Mouse (Mus musculus) lung, postnatal 4 days (tissue): ENCODE measurements around the gene Magi1.
"Not testable (repeated sequence)": the region's sequence is repeated elsewhere in the genome, so short reads cannot be mapped to it uniquely, and the experiment has no call there.

Experiments
- DNase-seq, 2 experiments: peaks; one replicate each; pipeline ENCODE4 v3.0.0; 2021

The Magi1 gene

GRCm38 (mm10) chr6:94045180-94045579 lies 238.5 kb downstream of the Magi1 start:
- DNase-seq, result no peak

GRCm38 (mm10) chr6:94043461-94043860 lies 240.3 kb downstream of the Magi1 start:
- DNase-seq, result no peak

GRCm38 (mm10) chr6:94040093-94040492 lies 243.6 kb downstream of the Magi1 start:
- peak in 1 of 2 experiments; percentile 33 for DNase-seq

- DNase-seq, result no peak
These were observed 244.8 kb downstream of the Magi1 start for GRCm38 (mm10) chr6:94038897-94039296.

GRCm38 (mm10) chr6:94036554-94036953 lies 247.2 kb downstream of the Magi1 start:
- no peak for DNase-seq

- DNase-seq, result no peak
These were observed 257.4 kb downstream of the Magi1 start for GRCm38 (mm10) chr6:94026361-94026760.

GRCm38 (mm10) chr6:94022437-94022836 lies 261.3 kb downstream of the Magi1 start:
- no peak for DNase-seq

- DNase-seq, result no peak
These were observed 262.3 kb downstream of the Magi1 start for GRCm38 (mm10) chr6:94021239-94021962.

- DNase-seq, result no peak
These were observed 263.2 kb downstream of the Magi1 start for GRCm38 (mm10) chr6:94020566-94020965.

- DNase-seq, result no peak
These were observed 263.8 kb downstream of the Magi1 start for GRCm38 (mm10) chr6:94019935-94020334.

- DNase-seq, result no peak
These were observed 270.0 kb downstream of the Magi1 start for GRCm38 (mm10) chr6:94013761-94014160.

- peak; percentile 7 to 23 for DNase-seq
These were observed 271.8 kb downstream of the Magi1 start for GRCm38 (mm10) chr6:94011947-94012346.

- no peak for DNase-seq
These were observed 272.2 kb downstream of the Magi1 start for GRCm38 (mm10) chr6:94011521-94011920.

- DNase-seq, result no peak
These were observed 275.1 kb downstream of the Magi1 start for GRCm38 (mm10) chr6:94008577-94008976.

GRCm38 (mm10) chr6:94003586-94003985 lies 280.1 kb downstream of the Magi1 start:
- not testable (repeated sequence) for DNase-seq

- DNase-seq, result no peak
These were observed 286.8 kb downstream of the Magi1 start for GRCm38 (mm10) chr6:93996841-93997485.

GRCm38 (mm10) chr6:93987561-93987960 lies 296.2 kb downstream of the Magi1 start:
- no peak for DNase-seq

- peak in 1 of 2 experiments; percentile 27 for DNase-seq
These were observed 298.6 kb downstream of the Magi1 start for GRCm38 (mm10) chr6:93985111-93985510.

- DNase-seq, result no peak
These were observed 300.2 kb downstream of the Magi1 start for GRCm38 (mm10) chr6:93983551-93983950.

GRCm38 (mm10) chr6:93981211-93981610 lies 302.5 kb downstream of the Magi1 start:
- DNase-seq, result no peak

- no peak for DNase-seq
These were observed 304.5 kb downstream of the Magi1 start for GRCm38 (mm10) chr6:93979241-93979640.

- no peak for DNase-seq
These were observed 315.0 kb downstream of the Magi1 start for GRCm38 (mm10) chr6:93968721-93969120.

- DNase-seq, result no peak
These were observed 320.9 kb downstream of the Magi1 start for GRCm38 (mm10) chr6:93962757-93963336.

- no peak for DNase-seq
These were observed 321.9 kb downstream of the Magi1 start for GRCm38 (mm10) chr6:93961782-93962181.
